Mouse (Mus musculus) heart, embryonic 15.5 days (tissue): Measurements from ENCODE around the gene Mbnl1. TPM values are rescaled to one million over a fixed set of nuclear protein-coding genes. Genes with fewer than 3 reads are reported as not detected.
A peak's percentile ranks its signal among the peaks of the same experiment; 100 is the strongest.

Experiments used
- ATAC-seq: fragments of 200-750 bp; cut with Nextera tagmentation; replicated peaks from 2 replicates; pipeline ENCODE4 v1.8.0; 2017; ENCODE audit warnings: low read depth, moderate TSS enrichment; ENCODE audit not compliant: insufficient number of reproducible peaks, insufficient read depth, low FRiP score
- H3K27ac ChIP-seq: fragments of 300-500 bp; sonication (generic); 2 replicates; pipeline ENCODE4 v1.5.1; 2015; ENCODE audit warnings: mild to moderate bottlenecking, inconsistent platforms
- H3K27me3 ChIP-seq: fragments of 300-500 bp; sonication (generic); 2 replicates; pipeline ENCODE4 v1.6.1; 2015; ENCODE audit warnings: inconsistent platforms
- H3K36me3 ChIP-seq: fragments of 300-500 bp; sonication (generic); 2 replicates; pipeline ENCODE4 v1.6.1; 2015; ENCODE audit warnings: mild to moderate bottlenecking, inconsistent platforms
- H3K4me1 ChIP-seq: fragments of 300-500 bp; sonication (generic); replicated peaks from 2 replicates; pipeline ENCODE4 v1.6.1; 2015; ENCODE audit warnings: inconsistent platforms
- H3K4me2 ChIP-seq: fragments of 300-500 bp; sonication (generic); 2 replicates; pipeline ENCODE4 v1.6.1; 2015; ENCODE audit warnings: inconsistent platforms, mild to moderate bottlenecking, moderate library complexity
- H3K4me3 ChIP-seq: fragments of 300-500 bp; sonication (generic); 2 replicates; pipeline ENCODE4 v1.5.1; 2015; ENCODE audit warnings: mild to moderate bottlenecking, inconsistent platforms
- H3K9ac ChIP-seq: fragments of 300-500 bp; sonication (generic); 2 replicates; pipeline ENCODE4 v1.6.1; 2015; ENCODE audit warnings: mild to moderate bottlenecking, inconsistent platforms
- H3K9me3 ChIP-seq: fragments of 300-500 bp; sonication (generic); replicated peaks from 2 replicates; pipeline ENCODE4 v1.6.1; 2016; ENCODE audit warnings: inconsistent platforms
- WGBS: fragments of 180-500 bp; shearing (Covaris S2); methylation state at CpG from one replicate; pipeline ENCODE4 v1.1.7; 2015; ENCODE audit warnings: mixed read lengths; 5-methylcytosine and 5-hydroxymethylcytosine counted together
- polyA plus RNA-seq: library from polyadenylated mRNA; unstranded; fragments of >200 nt; fragmentation: Nextera tagmentation; extraction: Ambion mirVana; gene quantifications from 2 replicates; pipeline ENCODE4 v1.2.1, GENCODE M21; 2015

Mbnl1 gene
- polyA plus RNA-seq, 1 experiment from 2014 or later, result 72.9 TPM

DNA sequence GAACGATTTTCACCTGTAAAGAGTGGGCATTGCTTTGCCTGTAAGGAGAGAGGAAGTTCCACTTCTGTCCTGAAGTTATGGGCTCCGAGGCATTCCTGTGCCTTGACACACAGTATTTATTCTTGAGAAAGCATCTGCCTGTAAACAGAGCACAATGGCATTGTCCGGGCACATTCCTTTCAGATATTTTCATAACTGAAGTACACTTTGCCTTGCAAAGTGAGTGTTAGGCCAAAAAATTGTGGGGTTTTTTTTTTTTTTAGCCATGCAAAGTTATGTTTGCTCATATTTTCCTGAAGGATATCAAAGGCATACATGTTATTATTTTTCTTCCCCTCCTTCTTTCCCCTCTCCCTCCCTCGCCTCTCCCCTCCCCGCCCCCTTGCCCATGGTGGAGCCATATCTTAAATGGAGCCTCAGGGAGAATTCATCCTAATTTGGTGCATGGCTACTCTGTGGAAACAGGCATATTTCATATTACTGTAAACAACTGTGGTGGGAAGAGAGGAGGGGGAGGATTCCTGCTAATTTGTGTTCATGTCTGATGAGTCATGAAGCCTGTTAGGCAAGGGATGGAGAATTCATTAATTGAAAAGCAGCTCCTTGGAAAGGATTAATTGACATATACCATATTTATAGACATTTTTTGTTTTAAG, 32.3 kb downstream of the Mbnl1 start:
- no peak for ATAC-seq
- WGBS, result 49% methylated on average over 5 of the region's 5 CpGs
- Histone ChIP-seq H3K27ac (peak overlapping the region; percentile 16; the same call in 1 of the 2 replicates), H3K27me3 (no peaks in the 10 kb centered on the region), H3K9ac (no peak overlapping the region), H3K4me2 (peak overlapping the region; percentile 3; the same call in 1 of the 2 replicates), H3K9me3 (no peaks in the 10 kb centered on the region), H3K36me3 (no peaks in the 10 kb centered on the region), H3K4me3 (no peak overlapping the region), H3K4me1 (peaks cover 42% of the 10 kb centered on the region)

DNA sequence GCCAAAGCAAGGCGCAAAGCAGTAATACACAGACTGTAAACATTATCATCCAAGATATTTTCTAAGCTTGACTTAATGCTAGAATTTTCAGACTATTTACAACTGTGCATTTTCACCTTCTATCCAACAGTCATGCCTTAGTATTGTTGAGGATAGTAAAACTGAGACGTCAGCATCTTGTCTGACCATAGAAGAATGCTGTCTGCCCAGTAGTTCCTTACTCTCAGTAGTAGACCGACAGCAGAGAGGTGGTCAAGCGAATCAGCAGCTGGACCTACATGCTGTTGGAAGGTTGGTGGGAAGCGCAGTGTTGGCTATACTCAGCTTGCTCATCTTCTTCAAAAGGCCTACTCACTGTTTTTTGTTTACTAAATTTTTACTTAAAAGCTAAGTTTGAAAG, 34.2 kb downstream of the Mbnl1 start:
- peaks cover 47% of the 10 kb centered on the region for H3K4me1 ChIP-seq
- H3K4me2 ChIP-seq, result no peak overlapping the region
- no peak overlapping the region for H3K9ac ChIP-seq
- ATAC-seq, result no peak
- 82% methylated on average over 5 of the region's 5 CpGs for WGBS
- H3K4me3 ChIP-seq, result no peak overlapping the region
- no peak overlapping the region for H3K27ac ChIP-seq
- H3K27me3 ChIP-seq, result no peaks in the 10 kb centered on the region
- H3K36me3 ChIP-seq, result no peaks in the 10 kb centered on the region
- no peaks in the 10 kb centered on the region for H3K9me3 ChIP-seq

DNA sequence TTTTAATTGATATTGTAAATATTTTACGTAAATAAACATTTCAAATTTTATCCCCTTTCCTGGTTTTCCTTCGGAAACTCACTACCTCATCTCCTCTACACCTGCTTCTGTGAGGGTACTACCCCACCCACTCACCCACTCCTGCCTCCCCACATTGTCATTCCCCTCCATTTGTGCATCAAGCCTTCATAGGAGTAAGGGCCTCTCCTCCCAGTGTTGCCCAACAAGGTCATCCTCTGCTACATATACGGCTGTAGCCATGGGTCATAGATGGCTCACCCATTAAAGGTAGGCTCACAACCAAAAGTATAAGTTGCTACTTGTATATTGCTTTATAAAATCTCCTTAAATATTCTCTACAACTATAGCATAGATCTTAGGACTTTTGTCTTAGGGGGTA, 34.9 kb downstream of the Mbnl1 start:
- 93% methylated on average over 3 of the region's 3 CpGs for WGBS

DNA sequence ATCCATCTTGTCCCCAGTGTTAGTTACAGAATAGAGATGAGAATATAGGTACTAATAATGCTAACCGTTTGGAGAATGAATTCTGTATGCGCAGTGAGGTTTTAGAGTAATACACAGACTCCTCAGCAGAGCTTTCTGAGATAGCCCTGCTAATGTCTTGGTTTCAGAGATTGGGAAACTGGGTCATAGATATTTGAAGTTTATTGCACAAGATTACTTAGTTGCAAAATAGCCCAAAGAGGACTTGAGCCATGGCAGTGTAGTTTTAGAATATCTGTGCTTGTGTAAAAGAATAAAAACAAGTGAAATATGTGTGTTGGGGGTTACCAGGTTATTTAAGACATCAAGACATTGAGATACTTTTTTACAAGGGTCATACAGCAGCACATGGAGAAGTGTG, 35.3 kb downstream of the Mbnl1 start:
- Histone ChIP-seq H3K27ac (no peak overlapping the region), H3K9me3 (no peaks in the 10 kb centered on the region), H3K4me2 (no peak overlapping the region), H3K9ac (no peak overlapping the region), H3K27me3 (no peaks in the 10 kb centered on the region), H3K4me1 (peaks cover 40% of the 10 kb centered on the region), H3K4me3 (no peak overlapping the region), H3K36me3 (no peaks in the 10 kb centered on the region)
- ATAC-seq, result no peak
- WGBS, result 92% methylated on average over 2 of the region's 2 CpGs

More for the DNA sequence above, 34.9 kb downstream of the Mbnl1 start:
- Histone ChIP-seq H3K4me2 (no peak overlapping the region), H3K9me3 (no peaks in the 10 kb centered on the region), H3K4me3 (no peak overlapping the region), H3K9ac (no peak overlapping the region), H3K27ac (no peak overlapping the region), H3K4me1 (peaks cover 43% of the 10 kb centered on the region), H3K27me3 (no peaks in the 10 kb centered on the region), H3K36me3 (no peaks in the 10 kb centered on the region)
- no peak for ATAC-seq

DNA sequence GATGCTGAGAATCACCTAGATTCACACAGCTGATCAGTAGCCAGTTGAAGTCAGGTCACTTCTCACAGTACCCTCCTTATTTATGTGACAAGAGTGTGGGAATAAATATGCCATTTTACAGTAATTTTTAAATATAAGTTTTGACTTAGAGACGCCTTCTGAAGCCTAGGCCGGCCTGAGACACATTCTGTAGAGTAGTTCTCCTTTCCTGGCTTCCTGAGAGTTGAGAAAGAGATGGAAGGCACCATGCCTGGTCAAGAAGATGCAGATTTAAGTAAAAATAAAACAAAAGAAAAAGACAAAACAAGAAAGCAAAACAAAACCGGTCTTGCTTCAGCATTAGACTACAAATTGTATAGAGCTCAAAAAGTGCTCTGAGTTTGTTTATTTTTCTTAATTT, 38.6 kb downstream of the Mbnl1 start:
- no peak overlapping the region for H3K4me3 ChIP-seq
- H3K27me3 ChIP-seq, result no peaks in the 10 kb centered on the region
- no peak overlapping the region for H3K27ac ChIP-seq
- no peak overlapping the region for H3K4me2 ChIP-seq
- 87% methylated on average over 3 of the region's 3 CpGs for WGBS
- no peak for ATAC-seq
- H3K9me3 ChIP-seq, result no peaks in the 10 kb centered on the region
- peaks cover 43% of the 10 kb centered on the region for H3K4me1 ChIP-seq
- H3K9ac ChIP-seq, result no peak overlapping the region
- no peaks in the 10 kb centered on the region for H3K36me3 ChIP-seq

DNA sequence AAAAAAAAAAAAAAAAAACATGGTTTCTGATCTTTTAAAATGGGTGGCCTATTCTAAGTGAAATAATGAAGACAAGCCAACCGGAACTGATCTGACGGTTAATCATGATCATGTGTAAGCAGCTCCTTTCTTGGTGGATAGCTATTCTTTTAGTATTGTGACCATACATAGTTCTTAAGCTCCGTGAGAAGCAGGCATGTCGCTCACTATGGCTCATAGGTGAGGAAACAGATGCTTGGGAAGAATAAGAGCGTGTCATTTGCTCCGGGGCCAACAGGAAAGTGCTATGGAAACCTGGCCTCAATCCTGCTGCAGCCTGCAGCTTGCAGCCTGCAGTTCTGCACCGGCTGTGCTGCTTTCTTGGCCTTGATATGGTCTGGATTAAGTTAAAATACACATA, 40.7 kb downstream of the Mbnl1 start:
- no peak overlapping the region for H3K9ac ChIP-seq
- no peaks in the 10 kb centered on the region for H3K27me3 ChIP-seq
- H3K27ac ChIP-seq, result peak overlapping the region; percentile 50
- H3K4me2 ChIP-seq, result no peak overlapping the region
- H3K36me3 ChIP-seq, result no peaks in the 10 kb centered on the region
- 0 out of 2 replicates have a peak, but pooled peaks have one; percentile 28 for ATAC-seq
- no peaks in the 10 kb centered on the region for H3K9me3 ChIP-seq
- peaks cover 51% of the 10 kb centered on the region for H3K4me1 ChIP-seq
- WGBS, result 49% methylated on average over 7 of the region's 7 CpGs
- no peak overlapping the region for H3K4me3 ChIP-seq

DNA sequence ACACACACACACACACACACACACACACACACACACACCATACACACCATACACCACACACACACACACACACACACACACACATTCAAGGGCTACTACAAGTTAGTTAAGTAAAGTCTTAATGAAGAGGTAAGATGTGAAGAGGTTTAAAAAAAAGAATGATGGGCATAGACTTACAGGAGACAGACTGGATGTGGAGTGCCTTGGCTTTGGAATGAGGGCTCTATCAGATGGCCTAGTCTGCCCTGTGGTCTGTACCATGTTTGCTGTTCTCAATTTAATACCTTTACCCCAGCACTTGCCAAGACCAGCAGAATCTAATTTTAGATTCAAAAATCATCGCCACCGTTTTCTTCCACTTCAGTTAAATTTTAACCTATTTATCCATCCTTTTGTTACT, 41.1 kb downstream of the Mbnl1 start:
- no peak overlapping the region for H3K4me3 ChIP-seq
- no peaks in the 10 kb centered on the region for H3K36me3 ChIP-seq
- no peak overlapping the region for H3K9ac ChIP-seq
- WGBS, result 24% methylated on average over 2 of the region's 2 CpGs
- peak overlapping the region; percentile 50 for H3K27ac ChIP-seq
- no peak overlapping the region for H3K4me2 ChIP-seq
- H3K27me3 ChIP-seq, result no peaks in the 10 kb centered on the region
- no peaks in the 10 kb centered on the region for H3K9me3 ChIP-seq
- peaks cover 47% of the 10 kb centered on the region for H3K4me1 ChIP-seq
- ATAC-seq, result no peak

DNA sequence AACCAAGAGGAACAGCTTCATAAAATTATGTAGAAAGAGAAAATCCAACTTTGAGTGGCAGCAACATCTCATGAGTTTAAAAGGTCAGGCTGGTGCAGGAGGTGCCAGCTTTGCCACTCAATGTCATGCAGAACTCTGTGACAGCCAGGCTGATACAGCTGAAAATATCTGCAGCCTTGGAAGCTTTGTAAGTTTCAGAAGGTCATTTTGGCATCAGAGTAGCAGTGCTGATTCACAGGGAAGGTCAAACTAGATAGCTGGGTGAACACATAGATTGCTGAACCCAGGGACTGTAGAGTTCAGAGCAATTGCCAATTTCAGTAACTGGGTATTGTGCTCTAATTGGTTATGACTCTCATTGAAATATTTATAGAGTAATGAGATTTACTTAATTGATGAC, 42.8 kb downstream of the Mbnl1 start:
- Histone ChIP-seq H3K36me3 (no peaks in the 10 kb centered on the region), H3K27me3 (no peaks in the 10 kb centered on the region), H3K9me3 (no peaks in the 10 kb centered on the region), H3K27ac (peak overlapping the region; percentile 76), H3K4me3 (no peak overlapping the region), H3K4me1 (peaks cover 40% of the 10 kb centered on the region), H3K9ac (no peak overlapping the region), H3K4me2 (no peak overlapping the region)
- peak; percentile 80 for ATAC-seq

DNA sequence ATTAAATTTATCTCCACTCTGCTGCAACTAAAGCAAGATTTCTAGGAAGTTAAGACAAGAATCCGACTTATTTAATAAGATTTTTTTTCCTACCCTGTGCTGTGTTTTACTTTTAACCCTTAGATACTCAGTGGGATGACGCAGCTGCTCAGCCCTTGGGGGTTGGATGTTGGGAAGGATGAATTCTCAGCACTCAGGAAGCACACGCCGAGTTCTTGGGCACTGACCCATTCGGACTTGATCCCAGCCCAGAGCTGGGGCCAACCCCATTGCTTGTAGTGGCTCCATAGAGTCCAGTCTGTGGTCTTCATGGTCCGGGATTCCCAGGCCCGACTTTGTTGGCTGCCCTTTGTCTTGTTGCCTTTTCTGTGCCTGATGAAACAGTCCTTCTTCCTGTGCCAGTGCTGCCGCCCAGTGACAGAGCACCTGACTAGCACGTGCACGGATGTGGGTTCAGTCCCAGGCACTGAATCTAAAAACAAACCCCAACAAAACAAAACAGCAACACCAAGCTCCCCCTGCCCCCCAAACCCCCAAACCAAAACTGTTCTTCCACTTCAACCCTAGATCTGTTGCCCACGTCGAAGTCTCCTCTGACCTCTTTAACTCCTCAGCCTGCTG, 43.5 kb downstream of the Mbnl1 start:
- Histone ChIP-seq H3K9ac (no peak overlapping the region), H3K4me1 (peaks cover 38% of the 10 kb centered on the region), H3K36me3 (no peaks in the 10 kb centered on the region), H3K27ac (peak overlapping the region; percentile 76), H3K4me2 (peak overlapping the region; percentile 31), H3K4me3 (no peak overlapping the region), H3K9me3 (no peaks in the 10 kb centered on the region), H3K27me3 (no peaks in the 10 kb centered on the region)
- WGBS, result 31% methylated on average over 12 of the region's 12 CpGs
- ATAC-seq, result no peak; the same call in 1 of the 2 replicates

DNA sequence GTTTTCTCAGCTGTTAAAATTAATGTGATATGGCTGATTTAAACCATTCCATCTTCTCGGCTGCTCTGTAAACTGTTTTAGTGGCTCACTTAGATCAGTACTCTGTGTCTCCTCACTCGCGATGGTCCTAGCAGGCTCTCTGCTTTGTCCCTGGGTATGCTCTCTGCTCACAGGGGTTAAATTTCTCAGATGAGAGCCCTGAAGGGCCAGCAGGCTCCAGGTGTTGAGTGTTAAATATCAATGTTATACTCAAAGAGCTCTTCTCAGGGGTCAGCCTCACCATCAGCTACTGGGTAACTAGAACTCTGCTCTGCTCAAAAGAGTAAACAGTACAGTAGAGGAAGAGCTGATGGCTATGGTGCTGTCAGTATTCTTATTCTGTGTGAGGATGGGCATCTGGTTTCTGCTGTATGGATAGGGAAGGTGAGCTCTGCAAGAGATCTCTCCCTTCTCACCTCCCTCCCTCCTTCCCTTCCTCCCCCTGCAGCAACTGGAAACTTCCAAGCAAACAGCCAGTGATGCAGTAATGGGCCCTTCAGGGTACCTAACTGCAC, 44.7 kb downstream of the Mbnl1 start:
- Histone ChIP-seq H3K4me2 (0 out of 2 replicates have a peak overlapping the region, but pooled peaks have one; percentile 3), H3K9ac (no peak overlapping the region), H3K9me3 (no peaks in the 10 kb centered on the region), H3K4me3 (no peak overlapping the region), H3K27me3 (no peaks in the 10 kb centered on the region), H3K36me3 (no peaks in the 10 kb centered on the region), H3K27ac (peak overlapping the region; percentile 28), H3K4me1 (peaks cover 38% of the 10 kb centered on the region)
- WGBS, result 56% methylated on average over 3 of the region's 3 CpGs
- ATAC-seq, result no peak

DNA sequence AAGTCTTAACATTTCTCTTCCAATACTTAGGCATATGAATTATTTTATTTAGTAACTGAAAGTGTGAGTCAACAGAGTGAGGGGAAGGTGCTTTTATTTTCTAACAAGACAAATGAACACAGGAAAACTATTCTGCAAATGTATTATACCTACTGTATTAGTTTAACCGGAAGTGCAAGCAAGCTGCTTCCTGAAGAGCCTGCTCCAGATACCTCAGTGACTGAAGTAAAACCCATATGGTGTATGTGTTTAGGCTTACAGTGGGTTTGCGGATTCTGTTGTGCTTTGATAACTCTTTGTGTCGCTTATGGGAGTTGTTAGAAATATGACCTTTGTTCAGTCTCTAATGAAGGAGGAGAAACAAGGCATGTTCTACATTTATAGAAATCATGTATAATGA, 46.7 kb downstream of the Mbnl1 start:
- Histone ChIP-seq H3K4me1 (peaks cover 34% of the 10 kb centered on the region), H3K27ac (no peak overlapping the region), H3K4me3 (no peak overlapping the region), H3K4me2 (no peak overlapping the region), H3K9me3 (no peaks in the 10 kb centered on the region), H3K36me3 (no peaks in the 10 kb centered on the region), H3K9ac (no peak overlapping the region), H3K27me3 (no peaks in the 10 kb centered on the region)
- 65% methylated on average over 3 of the region's 3 CpGs for WGBS
- ATAC-seq, result no peak

DNA sequence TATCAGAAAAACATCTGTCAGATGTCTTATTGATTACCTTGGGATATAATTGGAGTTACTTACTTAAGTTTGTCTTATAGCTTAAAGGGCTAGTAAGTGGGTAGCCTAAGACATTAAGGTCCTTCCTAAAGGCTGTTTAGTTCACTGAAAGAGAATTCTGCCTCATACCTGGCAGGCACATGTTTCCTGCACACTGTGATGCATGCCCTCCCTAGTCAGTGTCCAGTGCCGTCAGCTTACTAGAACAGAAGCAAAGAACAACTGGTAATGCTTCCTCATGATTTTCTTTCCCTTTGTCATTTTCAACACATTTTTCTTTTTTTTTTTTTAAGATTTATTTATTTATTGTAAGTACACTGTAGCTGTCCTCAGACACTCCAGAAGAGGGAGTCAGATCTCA, 51.5 kb downstream of the Mbnl1 start:
- Histone ChIP-seq H3K4me3 (no peak overlapping the region), H3K4me1 (peaks cover 36% of the 10 kb centered on the region), H3K36me3 (no peaks in the 10 kb centered on the region), H3K27me3 (no peaks in the 10 kb centered on the region), H3K9me3 (no peaks in the 10 kb centered on the region), H3K9ac (no peak overlapping the region), H3K27ac (no peak overlapping the region), H3K4me2 (no peak overlapping the region)
- ATAC-seq, result no peak
- 75% methylated on average over 1 of the region's 1 CpGs for WGBS
